Mouse (Mus musculus): ENCODE results near the gene Cdk5rap2.

DNA sequence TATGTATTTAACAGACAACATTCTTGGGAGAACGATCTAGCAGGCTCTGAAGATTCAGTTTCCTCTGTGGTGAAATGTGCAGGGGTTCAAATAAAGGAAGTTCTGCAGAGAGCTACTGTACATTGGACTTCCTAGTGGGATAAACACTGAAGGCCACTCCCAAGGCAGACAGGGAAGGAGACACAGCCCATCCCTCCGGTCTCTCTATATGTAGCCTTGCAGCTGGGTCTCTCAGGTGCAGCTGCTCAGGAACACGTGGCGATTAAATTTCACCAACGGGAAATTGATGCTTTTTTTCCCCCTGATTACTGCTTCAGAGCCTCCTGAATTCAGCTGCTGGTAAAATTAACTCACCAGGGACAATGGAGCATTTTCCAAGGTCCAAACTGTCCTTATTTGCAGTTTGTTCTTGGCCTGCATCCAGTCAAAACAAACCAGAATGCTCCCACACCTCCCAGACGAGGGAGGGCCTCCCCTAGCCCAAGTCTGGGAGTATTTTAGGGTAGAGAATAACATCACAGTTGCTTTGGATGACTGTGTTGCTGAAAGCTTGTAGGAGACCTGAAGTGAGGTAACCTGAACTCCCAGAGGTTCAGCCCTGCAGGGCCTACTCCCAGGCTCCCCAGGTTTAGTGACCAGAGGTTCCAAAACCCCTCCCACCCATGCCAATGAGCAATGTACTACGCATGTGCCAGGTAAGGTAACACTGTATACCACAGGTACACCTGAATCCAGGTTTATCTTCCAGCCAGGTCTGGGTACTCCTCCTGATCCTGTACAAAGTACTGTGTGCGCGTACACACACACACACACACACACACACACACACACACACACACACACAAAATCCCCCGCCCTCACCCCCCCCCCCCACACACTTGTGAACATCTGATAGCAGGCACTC lies 189.7 kb downstream of the Cdk5rap2 start:
- no peak for TF ChIP-seq CTCF (IDR thresholded peaks at IDR 0.05; ENCODE audit: low read depth, low read length)
- no peak for TF ChIP-seq POLR2A (IDR thresholded peaks at IDR 0.05; ENCODE audit: extremely low read depth, insufficient read depth, low read length)

Measured in liver, adult 2 months (tissue).